Mouse (Mus musculus) liver, embryonic 14.5 days (tissue): Measurements from ENCODE around the gene Gria1. TPM values are rescaled to one million over a fixed set of nuclear protein-coding genes. Genes with fewer than 3 reads are reported as not detected.

Experiments used
- ATAC-seq: fragments of 200-750 bp; cut with Nextera tagmentation; 2 replicates; pipeline ENCODE4 v1.8.0; 2017; ENCODE audit warnings: moderate number of reproducible peaks, mild to moderate bottlenecking, moderate library complexity; ENCODE audit not compliant: insufficient read depth
- DNase-seq, 3 experiments: peaks; one replicate each; pipeline ENCODE4 v3.0.0-alpha.2; 2012 to 2013; ENCODE audit warnings: low read depth in 3 of 3, low spot score in 3 of 3
- H3K27ac ChIP-seq: fragments of 300-500 bp; sonication (generic); 2 replicates; pipeline ENCODE4 v1.5.1; 2014; ENCODE audit warnings: moderate library complexity, mild to moderate bottlenecking, control low read depth, inconsistent platforms
- H3K27me3 ChIP-seq: fragments of 300-500 bp; sonication (generic); 2 replicates; pipeline ENCODE4 v1.6.1; 2014; ENCODE audit warnings: mild to moderate bottlenecking, low read length, moderate library complexity; ENCODE audit not compliant: control insufficient read depth, insufficient read depth
- H3K36me3 ChIP-seq: fragments of 300-500 bp; sonication (generic); replicated peaks from 2 replicates; pipeline ENCODE4 v1.6.1; 2014; ENCODE audit warnings: low read depth; ENCODE audit not compliant: control insufficient read depth, insufficient read depth
- H3K4me1 ChIP-seq, 2 experiments: fragments of 200-500 bp in 1 of 2; fragments of 300-500 bp in 1 of 2; sonication (generic) in 1 of 2; replicated peaks; 2 replicates each; pipeline ENCODE4 v1.6.1; 2012 to 2014; ENCODE audit warnings: antibody characterized with exemption in 1 of 2, inconsistent platforms in 1 of 2, low read length in 1 of 2; ENCODE audit not compliant: control insufficient read depth in 2 of 2, insufficient read depth in 2 of 2
- H3K4me2 ChIP-seq: fragments of 300-500 bp; sonication (generic); 2 replicates; pipeline ENCODE4 v1.6.1; 2014; ENCODE audit warnings: low read depth, mild to moderate bottlenecking, control low read depth, moderate library complexity
- H3K4me3 ChIP-seq, 2 experiments: fragments of 200-500 bp in 1 of 2; fragments of 300-500 bp in 1 of 2; sonication (generic) in 1 of 2; 2 replicates each; pipeline ENCODE4 v1.5.1; 2012 to 2014; ENCODE audit warnings: low read depth in 2 of 2, low read length in 2 of 2, mild to moderate bottlenecking in 2 of 2, control low read depth in 1 of 2, inconsistent platforms in 1 of 2, moderate library complexity in 1 of 2; ENCODE audit not compliant: insufficient read depth in 1 of 2
- H3K9ac ChIP-seq: fragments of 300-500 bp; sonication (generic); replicated peaks from 2 replicates; pipeline ENCODE4 v1.6.1; 2014; ENCODE audit warnings: mild to moderate bottlenecking, control low read depth, moderate library complexity
- H3K9me3 ChIP-seq: fragments of 300-500 bp; sonication (generic); 2 replicates; pipeline ENCODE4 v1.6.1; 2016; ENCODE audit warnings: low read length, mixed read lengths; ENCODE audit not compliant: control insufficient read depth
- CTCF ChIP-seq: IDR thresholded peaks from 2 replicates; pipeline ENCODE4 v1.5.1; 2016; ENCODE audit warnings: antibody characterized with exemption, low read depth, control low read depth
- EP300 ChIP-seq: IDR thresholded peaks from 2 replicates; pipeline ENCODE4 v1.6.1; 2016; ENCODE audit warnings: antibody characterized with exemption, low read depth
- WGBS: fragments of 180-500 bp; shearing (Covaris S2); extraction: QIAGEN DNeasy Blood & Tissue Kit; methylation state at CpG from one replicate; pipeline ENCODE4 v1.1.7; 2014; ENCODE audit not compliant: insufficient replicate concordance; 5-methylcytosine and 5-hydroxymethylcytosine counted together
- polyA plus RNA-seq, 2 experiments: library from polyadenylated mRNA; depleted of rRNA in 1 of 2; stranded (reverse) in 1 of 2; unstranded in 1 of 2; fragments of >200 nt; fragmentation: Nextera tagmentation in 1 of 2; extraction: Ambion mirVana in 1 of 2; gene quantifications; 2 replicates each; pipeline versions ENCODE4 v1.2.1 to v1.2.3; 2012 to 2014

Gria1 gene
- polyA plus RNA-seq (2012; rRNA removed) (0.04 and 0.08 TPM in 2 replicates), polyA plus RNA-seq (2014; fragmentation: Nextera tagmentation; extraction: Ambion mirVana) (0.06 and 0.13 TPM in 2 replicates)

DNA sequence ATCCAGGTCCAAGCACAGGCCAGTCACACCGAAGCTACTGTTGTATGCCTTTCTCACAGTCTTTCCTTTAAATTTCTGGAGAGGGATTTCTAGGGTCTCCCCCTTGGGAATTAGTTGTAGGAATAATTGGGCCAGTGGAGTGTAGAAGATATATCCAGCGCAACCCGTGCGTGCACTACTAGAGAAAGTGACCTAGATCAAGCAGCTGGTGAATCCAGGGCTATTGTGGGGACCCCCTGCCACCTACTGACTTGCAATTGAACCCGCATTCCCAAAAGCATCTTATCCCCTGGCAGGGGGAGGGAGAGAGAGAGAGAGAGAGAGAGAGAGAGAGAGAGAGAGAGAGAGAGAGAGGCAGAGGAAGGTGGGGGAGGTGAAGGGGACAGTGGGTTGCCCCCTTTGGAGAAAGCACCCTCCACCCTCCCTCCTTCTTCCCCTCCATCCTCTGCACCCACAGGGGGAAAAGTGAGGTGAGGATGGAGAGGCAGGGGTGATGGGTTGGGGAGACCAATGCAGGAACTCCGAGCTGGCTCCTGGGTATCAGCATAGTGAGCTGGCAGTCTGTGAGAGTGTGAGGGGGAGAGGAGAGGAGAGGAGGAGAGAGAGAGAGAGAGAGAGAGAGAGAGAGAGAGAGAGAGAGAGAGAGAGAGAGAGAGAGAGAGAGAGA, at the start of gene Gria1:
Gene Gria1 (plus strand): TSS at position 364 of the 667 bp plus-strand sequence.
- H3K4me2 ChIP-seq, result no peak within 1 kb of the TSS

DNA sequence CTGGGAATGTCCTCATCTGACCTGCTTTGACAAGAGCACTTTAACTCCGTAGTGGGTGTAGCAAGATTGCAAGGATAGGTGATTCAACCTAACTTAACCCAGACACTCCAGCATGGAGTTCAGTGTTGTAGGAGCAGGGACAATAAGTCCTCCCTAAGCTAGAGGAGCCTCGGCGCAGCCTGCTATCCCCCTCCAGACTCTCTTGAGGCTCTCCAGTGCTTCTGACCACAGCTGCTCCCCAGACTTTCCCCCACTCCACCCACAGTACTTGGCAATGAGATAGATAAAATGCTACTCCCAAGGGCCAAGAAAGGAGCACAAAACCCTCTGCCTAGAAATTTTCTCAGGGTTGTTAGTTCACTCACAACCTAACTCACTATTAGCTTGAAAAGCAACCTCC, 49.4 kb upstream of the Gria1 start:
- Histone ChIP-seq H3K9me3 (no peaks in the 10 kb centered on the region), H3K9ac (no peak overlapping the region), H3K27me3 (no peaks in the 10 kb centered on the region), H3K36me3 (no peaks in the 10 kb centered on the region), H3K4me3 (no peak overlapping the region), H3K4me1 (no peaks in the 10 kb centered on the region), H3K27ac (no peak overlapping the region), H3K4me2 (no peak overlapping the region)
- WGBS, result 79% methylated on average over 3 of the region's 3 CpGs
- DNase-seq, result no peak
- ATAC-seq, result no peak
- TF ChIP-seq EP300 (no peak), CTCF (no peak)

More for the DNA sequence above, at the start of gene Gria1:
- TF ChIP-seq EP300, result no peak
- no peak for TF ChIP-seq CTCF
- ATAC-seq, result no peak
- H3K9me3 ChIP-seq, result no peaks in the 10 kb centered on the region
- no peaks in the 10 kb centered on the region for H3K27me3 ChIP-seq
- H3K27ac ChIP-seq, result no peak within 1 kb of the TSS
- WGBS, result 32% methylated on average over 6 of the region's 6 CpGs
- H3K9ac ChIP-seq, result no peak within 1 kb of the TSS
- no peaks in the 10 kb centered on the region for H3K36me3 ChIP-seq
- no peak within 1 kb of the TSS for H3K4me3 ChIP-seq
- no peak for DNase-seq
- no peaks in the 10 kb centered on the region for H3K4me1 ChIP-seq

DNA sequence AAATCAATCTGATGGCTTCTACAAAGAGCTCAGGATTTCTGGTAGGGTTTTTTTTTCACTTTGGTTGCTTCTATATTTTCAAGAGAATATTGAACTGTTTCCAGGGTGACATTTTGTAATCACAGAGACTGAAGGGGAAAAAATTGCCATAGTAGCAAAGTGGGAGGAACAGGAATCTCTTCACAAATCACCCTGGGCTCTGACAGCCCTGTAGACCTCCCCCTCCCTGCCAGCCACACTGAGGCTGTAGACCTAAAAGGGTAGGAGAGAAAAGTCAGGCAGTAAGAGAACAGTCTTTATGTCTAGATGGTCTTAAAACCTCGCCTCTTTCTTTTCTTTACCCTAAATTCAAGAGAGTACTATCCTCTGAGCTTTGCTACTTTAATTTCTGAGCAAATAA, 38.4 kb upstream of the Gria1 start:
- H3K9me3 ChIP-seq, result no peaks in the 10 kb centered on the region
- H3K27me3 ChIP-seq, result no peaks in the 10 kb centered on the region
- H3K4me3 ChIP-seq, result no peak overlapping the region
- H3K4me2 ChIP-seq, result no peak overlapping the region
- H3K9ac ChIP-seq, result no peak overlapping the region
- H3K36me3 ChIP-seq, result no peaks in the 10 kb centered on the region
- ATAC-seq, result no peak
- H3K27ac ChIP-seq, result no peak overlapping the region
- TF ChIP-seq CTCF (no peak), EP300 (no peak)
- H3K4me1 ChIP-seq, result peaks cover 0 to 3% of the 10 kb centered on the region in 2 experiments; a peak in 1 of 4 replicates
- WGBS, result 38% methylated on average over 1 of the region's 1 CpGs
- DNase-seq, result no peak

DNA sequence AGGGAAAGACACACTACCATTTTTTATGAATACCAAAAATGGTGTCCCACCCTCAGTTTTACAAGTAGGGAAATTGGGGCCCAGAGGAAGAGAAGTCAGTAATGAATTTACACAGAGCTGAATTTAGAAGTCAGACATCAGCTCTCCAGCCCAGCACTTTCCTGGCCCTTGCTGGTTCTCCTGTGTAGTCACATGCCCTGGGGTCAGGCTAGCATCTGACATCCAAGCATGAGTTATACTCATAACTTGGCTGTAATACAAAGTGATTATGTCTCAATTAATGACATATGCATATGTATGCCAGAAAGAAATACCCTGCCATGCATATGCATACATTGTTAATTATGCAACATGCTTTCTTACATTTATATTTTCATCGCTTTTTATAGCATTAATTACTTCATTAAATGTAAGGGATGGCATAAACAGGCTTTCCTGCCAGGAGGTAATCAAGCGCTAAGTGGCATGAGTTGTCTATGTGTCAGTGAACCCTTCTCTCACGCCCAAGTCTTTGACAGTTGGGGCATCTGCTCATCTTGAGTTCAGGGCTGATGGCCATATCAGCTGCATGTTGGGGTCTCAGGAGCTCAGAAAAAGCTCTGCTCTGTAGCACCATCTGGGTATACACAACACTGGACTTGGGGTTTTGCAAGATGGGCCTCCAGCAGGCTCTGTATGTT, 26.7 kb upstream of the Gria1 start:
- DNase-seq, result no peak
- Histone ChIP-seq H3K27me3 (no peaks in the 10 kb centered on the region), H3K9me3 (no peaks in the 10 kb centered on the region), H3K4me2 (no peak overlapping the region), H3K4me1 (no peaks in the 10 kb centered on the region), H3K36me3 (no peaks in the 10 kb centered on the region), H3K9ac (no peak overlapping the region), H3K4me3 (no peak overlapping the region), H3K27ac (no peak overlapping the region)
- WGBS, result 62% methylated on average over 3 of the region's 3 CpGs
- no peak for TF ChIP-seq EP300
- no peak for TF ChIP-seq CTCF
- ATAC-seq, result no peak

DNA sequence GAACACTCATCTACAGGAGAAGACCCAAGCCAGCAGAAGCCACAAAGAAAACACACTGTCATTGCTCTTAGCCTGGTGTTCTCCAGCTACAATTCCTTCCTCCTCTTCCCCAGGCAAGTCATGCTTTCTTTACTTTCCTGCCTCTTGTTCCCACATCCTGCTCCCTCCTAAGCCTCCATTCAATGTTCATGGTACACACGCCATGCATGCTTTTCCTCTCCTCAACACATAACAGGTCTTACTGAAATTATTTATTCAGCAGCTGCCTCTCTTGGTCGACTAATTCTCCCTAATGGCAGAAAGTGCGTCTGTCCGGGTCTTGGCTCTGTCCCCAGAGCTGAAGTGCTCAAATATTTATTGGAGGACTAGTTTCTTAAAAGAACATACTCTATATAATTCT, 25.7 kb upstream of the Gria1 start:
- WGBS, result 60% methylated on average over 4 of the region's 4 CpGs

More for the DNA sequence above, 25.7 kb upstream of the Gria1 start:
- no peaks in the 10 kb centered on the region for H3K9me3 ChIP-seq
- no peak overlapping the region for H3K9ac ChIP-seq
- H3K4me3 ChIP-seq, result no peak overlapping the region
- no peak overlapping the region for H3K4me2 ChIP-seq
- TF ChIP-seq EP300 (no peak), CTCF (no peak)
- H3K27me3 ChIP-seq, result no peaks in the 10 kb centered on the region
- DNase-seq (no peak), ATAC-seq (no peak)
- H3K27ac ChIP-seq, result no peak overlapping the region
- H3K4me1 ChIP-seq, result no peaks in the 10 kb centered on the region
- H3K36me3 ChIP-seq, result no peaks in the 10 kb centered on the region
